Mouse (Mus musculus): Measurements from ENCODE around the gene Lrcol1. TPM values are rescaled to one million over a fixed set of nuclear protein-coding genes. Genes with fewer than 3 reads are reported as not detected.

Gene Lrcol1
- not detected for total RNA-seq (2021)
- long read RNA-seq, experiment 1: 0 reads
- long read RNA-seq, experiment 2: 0 reads

DNA sequence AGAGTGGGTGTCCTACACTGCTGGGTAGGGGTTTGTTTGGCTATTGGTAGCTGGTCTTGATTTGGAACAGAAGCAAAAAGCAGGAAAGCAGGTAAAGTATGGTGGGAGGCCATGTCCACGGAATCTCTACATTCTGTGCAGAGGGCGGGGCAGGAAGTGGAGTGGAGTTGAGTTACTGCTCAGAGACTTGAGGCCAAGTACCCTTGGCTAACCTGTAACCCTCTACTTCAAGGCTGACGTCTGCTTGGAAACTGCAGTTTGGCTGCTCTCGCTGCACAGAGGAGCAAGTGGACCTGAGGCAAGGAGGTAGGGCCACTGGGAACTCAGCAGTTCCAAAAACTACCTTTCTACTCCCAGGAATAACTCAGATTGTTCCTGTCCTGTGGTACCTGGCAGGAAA, at the start of gene Lrcol1:
Lrcol1 (plus strand) TSS at position 207 of the 400 bp plus-strand sequence.
- intact Hi-C loops (cut with DNase I; ENCODE audit: low total_unique reads): no loop called here
- DNase-seq: no peak

DNA sequence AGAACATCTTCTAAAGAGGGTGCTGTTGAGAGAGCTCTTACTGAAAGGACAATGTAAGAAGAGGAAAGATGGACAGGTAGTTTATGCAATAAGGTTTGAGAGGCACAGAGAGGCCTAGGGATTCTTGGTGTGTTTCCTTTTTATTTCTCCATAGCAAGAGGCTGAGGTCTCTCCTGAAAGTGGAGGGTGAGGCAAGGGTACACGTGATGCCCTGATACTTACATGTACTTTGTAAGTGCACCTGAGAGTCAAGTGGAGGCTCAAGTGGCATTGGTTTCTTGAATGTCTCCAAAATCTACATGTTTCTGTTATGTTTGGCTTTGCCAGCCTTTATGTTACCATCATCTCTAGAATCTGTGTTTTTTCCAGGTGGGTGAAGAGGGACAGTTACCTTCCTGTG, 47.9 kb upstream of the Lrcol1 start:
- no peak for DNase-seq
- intact Hi-C loops (cut with DNase I; ENCODE audit: low total_unique reads): no loop called here

DNA sequence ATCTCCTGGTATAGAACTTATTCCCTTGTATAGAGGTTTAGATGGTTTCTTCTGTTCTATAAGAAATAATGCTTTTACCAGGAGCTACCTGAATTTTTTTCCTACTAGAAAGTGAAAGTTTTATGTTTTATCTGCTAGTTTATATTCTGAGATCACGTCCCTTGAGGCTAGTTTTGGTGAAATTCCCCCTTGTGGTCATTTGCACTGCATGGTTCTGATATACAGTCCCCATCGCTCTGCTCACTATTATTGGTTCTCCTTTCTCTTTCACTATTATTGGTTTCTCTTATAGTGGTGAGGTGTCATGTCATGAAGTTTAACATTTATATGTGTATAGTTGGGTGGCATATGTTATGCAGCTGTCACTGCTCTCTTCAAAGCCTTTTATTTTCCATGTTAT, 43.9 kb upstream of the Lrcol1 start:
- intact Hi-C loops (cut with DNase I; ENCODE audit: low total_unique reads): no loop called here
- DNase-seq: no peak

DNA sequence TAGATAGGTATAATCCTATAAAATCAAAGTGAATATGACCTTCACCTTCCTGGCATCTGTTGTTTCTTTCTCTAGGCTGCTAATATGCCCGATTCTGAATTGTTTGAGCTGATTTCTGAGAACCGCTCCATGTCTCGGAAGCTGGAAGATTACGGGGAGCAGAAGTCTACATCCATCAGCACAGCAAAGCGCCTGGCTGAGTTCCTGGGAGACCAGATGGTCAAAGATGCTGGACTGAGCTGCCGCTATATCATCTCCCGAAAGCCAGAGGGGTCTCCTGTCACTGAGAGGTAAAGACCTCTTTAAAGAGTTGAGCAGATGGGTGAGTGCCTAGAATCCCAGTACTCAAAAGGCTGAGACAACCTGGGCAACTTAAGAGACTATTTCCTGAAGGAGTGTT, 35.7 kb upstream of the Lrcol1 start:
- no peak for DNase-seq
- intact Hi-C loops (cut with DNase I; ENCODE audit: low total_unique reads): no loop called here

DNA sequence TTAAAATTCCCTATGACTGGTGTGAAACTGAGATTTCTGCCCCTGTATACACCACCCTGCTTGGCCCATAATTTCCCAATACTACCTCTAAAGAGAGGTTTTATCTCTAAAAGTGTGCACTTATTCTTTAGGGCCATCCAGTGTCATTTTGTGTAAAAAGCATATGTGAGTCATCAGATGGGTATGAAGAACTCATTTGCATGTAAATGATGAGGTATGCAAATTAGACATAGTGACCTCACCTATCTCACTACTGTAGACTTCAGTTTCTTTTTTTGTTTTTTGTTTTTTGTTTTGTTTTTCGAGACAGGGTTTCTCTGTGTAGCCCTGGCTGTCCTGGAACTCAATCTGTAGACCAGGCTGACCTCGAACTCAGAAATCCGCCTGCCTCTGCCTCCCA, 31.4 kb upstream of the Lrcol1 start:
- intact Hi-C loops (cut with DNase I; ENCODE audit: low total_unique reads): no loop called here
- no peak for DNase-seq

DNA sequence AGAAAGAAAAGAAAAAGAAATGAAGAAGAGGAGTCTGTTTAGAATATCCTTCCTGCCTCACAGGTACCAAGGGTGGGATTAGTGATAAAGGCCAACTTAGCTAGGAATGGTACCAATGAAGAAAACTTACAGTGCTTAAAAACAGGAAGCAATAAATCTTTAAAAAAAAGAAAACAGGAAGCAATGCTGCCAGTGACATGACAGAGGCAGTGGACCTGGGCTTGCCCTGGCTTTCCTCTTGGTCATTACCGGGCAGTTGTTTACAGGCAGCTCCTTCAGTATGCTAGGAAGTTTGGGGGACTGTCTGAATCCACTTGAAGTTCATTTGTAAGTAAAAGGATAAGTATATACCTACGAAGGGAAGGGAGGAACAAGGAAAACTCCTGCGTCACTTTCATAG, 14.0 kb upstream of the Lrcol1 start:
- intact Hi-C loops (cut with DNase I; ENCODE audit: low total_unique reads): no loop called here
- no peak for DNase-seq

DNA sequence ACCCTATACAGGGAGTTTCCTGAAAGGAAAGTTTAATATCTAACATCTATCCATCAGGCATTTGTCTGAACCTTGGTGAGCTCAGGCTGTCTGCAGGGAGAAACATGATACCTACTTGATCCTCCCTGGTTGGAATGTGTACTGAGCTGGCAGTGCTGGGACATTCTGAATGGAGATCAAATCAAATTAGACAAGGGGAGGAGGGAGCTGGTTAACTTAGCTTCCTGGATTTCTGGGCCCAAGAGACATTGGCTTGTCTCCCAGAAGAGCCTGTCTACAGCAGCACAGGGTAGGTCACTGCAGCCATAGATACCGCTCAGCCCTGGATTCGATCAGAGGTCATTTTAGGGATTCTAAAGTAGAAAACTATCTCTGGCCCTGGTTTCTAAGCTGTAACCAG, 5.7 kb upstream of the Lrcol1 start:
- intact Hi-C loops (cut with DNase I; ENCODE audit: low total_unique reads): no loop called here
- DNase-seq: peak; percentile 25

DNA sequence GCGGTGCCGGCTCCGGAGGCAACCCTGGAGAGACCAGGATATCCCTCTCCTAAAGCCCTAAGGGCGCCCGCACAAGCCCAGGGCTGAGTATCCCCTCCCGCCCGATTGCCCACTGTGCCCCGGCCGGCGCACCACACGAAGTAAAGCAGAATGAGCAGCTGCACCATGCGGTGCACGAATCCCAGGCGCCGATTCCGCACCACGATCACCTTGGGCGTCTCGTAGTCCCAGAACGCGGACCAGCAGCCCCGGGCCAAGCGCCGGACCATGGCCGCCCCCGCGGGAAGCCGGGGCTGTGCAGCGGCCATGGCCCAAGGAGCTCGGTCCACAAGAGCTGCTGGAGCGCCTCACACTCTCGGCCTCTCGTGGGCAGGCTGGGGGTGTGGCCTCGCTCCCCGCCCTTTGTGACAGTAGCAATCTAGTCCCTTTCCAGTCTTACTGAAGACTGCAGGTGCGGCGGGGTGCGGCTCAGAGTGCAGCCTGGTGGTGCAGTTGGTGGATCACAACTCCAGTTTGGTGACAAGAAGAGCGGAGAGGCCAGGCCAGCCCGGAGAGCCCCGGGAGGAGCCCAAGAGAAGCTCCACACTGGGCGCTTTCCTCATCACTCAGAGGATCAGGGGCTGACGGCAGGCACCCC, 1.8 kb upstream of the Lrcol1 start, which contains the start of gene P2rx2:
P2rx2 (minus strand) TSS at position 565 of the 637 bp plus-strand sequence.
- peak; percentile 38 for DNase-seq
- intact Hi-C loops (cut with DNase I; ENCODE audit: low total_unique reads): no loop called here

DNA sequence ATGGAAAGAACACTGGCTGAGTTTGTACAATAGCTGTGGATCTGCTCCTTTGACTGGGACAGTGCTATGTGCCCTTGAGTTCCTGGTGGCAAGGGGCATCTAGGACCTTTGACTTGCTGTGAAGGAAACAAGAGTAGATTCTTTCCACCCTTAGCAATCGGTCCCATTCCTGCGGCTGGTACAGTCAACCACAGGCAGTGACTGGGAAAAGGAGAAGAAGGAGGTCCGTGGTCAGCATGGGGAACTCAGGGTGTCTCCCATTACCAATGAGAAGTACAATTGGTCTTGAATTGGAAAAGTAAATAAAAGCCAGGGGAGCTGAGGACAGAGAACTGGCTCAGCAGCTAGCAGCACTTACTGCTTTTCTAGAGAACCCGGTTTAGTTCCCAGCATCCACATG, 1.0 kb downstream of the Lrcol1 start:
- DNase-seq: no peak
- intact Hi-C loops (cut with DNase I; ENCODE audit: low total_unique reads): no loop called here

DNA sequence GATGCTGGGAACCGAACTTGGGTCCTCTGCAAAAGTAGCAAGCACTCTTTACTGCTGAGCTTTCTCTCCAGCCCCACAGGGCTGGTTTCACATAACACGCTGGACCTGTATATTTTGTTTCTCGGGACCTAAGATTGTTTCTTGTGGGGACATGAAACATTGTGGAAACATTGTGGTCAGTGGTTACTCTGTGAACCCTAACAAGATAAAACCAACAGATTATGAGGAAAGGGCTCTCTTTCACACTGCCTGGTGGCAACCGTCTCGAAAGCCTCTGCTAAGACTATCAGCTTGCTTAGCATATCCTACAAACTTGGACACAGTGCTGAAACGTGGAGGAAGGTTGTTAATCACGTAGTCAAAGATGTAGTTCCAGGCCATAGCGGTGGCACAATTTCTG, 2.5 kb downstream of the Lrcol1 start:
- DNase-seq: no peak
- intact Hi-C loops (cut with DNase I; ENCODE audit: low total_unique reads): no loop called here

DNA sequence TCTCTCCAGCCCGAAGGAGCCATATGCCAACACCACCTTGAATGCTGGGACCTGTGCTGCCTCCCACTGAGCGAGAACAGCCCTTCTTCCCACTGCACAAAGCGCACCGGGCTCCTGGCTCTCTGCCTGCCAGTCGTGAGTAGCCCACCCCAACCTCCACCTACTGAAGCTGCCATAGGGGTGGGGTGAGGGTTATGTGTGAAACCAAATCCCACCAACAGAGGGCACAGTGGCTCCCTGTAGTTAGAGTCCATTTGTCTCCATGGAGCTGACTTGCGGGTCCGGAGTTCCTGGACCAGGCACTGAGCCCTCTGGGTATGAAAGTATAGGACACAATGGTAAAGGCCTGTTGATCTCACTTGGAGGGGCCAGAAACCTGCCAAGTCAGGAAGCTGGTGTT, 10.2 kb downstream of the Lrcol1 start:
- intact Hi-C loops (cut with DNase I; ENCODE audit: low total_unique reads): loop anchor here (5.0 kb wide), 2 partner anchors 78 to 283 kb away; no protein-coding TSS in a partner anchor
- DNase-seq: no peak

DNA sequence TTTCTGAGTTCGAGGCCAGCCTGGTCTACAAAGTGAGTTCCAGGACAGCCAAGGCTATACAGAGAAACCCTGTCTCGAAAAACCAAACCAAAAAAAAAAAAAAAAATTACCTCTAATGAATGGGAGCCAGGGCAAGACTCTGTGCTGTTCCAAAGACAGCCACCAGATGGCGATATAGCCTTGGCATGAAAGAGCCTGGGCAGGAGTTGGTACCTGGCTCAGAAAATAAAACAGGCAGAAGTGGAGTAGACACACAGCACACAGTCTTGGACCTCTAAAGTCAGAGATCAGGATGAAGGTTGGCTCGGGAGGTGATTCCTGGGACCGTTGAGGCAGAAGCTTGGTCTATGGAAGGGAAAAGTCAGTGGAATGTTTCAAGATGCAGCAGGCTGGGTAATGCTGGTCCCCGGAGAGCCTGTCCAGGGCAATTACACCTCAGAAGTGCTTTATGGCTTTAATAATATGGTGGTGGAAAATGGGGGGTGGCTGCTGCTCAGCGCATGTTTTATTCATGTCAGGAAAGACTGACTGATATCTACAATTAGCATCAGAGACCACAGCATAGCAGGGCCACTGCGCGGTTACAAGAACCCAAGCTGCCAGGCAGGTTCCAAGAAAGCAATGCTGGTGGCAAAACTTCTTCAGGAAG, 13.1 kb downstream of the Lrcol1 start:
- intact Hi-C loops (cut with DNase I; ENCODE audit: low total_unique reads): loop anchor here (5.0 kb wide), 2 partner anchors 75 to 280 kb away; no protein-coding TSS in a partner anchor
- peak; percentile 66 for DNase-seq

DNA sequence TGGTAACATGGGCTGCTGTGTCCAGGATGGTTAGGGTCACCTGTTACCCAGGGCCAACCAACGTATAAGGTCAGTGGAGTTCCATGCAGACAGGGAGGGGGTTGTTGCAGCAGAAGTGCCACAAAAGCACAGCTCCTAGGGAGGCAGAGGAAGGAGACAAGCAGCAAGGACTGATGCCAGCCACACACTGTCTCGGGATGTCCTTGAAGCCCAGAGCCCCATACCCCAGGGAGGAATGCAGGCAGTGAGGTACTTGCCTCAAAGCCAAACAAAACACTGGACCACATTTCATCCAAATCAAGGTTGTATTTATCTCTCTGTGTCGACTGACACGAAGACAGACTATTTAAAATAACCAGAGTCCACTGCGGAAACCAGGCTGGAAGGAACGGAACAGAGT, 16.9 kb downstream of the Lrcol1 start:
- intact Hi-C loops (cut with DNase I; ENCODE audit: low total_unique reads): no loop called here

DNA sequence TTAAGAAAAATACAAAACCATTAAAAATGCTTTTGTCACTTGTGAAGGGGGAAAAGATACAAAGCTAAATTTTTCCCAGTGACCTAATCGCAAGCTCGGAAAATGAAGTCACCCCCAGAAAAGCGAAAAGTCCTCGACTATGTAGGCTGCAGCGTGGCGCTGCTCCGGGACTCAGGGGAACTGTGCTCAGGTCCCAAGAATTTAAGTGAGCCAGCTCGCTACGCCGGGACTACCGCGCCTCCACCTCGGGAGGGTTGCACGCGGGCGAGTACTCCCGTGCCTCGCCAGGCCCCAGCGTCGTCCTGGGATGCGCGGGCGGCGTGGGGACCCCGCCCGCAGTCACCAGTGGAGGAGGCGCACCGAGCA, 18.3 kb downstream of the Lrcol1 start:
- intact Hi-C loops (cut with DNase I; ENCODE audit: low total_unique reads): no loop called here
- DNase-seq: no peak

More for the DNA sequence above, 16.9 kb downstream of the Lrcol1 start:
- no peak for DNase-seq

DNA sequence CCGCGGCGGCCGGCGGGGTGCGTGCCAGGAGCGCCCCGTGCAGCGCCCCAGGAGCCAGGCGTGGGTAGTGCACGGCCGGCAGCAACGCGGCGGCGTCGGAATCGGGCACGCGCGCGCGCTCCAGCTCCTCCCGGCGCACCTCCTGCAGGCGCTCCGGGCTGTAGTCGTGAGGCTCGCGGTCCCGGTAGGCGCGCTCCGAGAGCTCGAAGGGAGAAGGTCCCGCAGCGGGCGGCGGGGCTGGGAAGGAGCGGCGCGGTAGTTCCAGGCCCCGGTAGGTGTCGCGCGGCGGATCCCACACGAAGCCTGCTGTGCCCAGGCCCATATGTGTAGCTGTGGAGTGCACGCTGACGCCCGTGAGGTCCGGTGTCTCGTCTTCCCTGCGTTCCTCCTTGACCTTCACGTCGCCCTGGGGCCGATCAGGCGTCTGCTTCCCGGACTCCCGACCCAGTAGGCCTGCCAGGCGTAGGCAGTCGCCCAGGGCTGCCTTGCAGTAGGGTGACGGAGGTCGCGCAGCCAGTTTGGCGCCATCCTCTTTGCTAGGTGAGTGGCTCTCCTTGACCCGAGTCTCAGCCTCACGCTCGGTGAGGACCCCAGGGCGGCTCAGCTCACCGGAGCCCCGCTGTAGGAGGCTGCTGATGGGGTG, 18.8 kb downstream of the Lrcol1 start:
- DNase-seq: peak; percentile 86
- intact Hi-C loops (cut with DNase I; ENCODE audit: low total_unique reads): no loop called here

DNA sequence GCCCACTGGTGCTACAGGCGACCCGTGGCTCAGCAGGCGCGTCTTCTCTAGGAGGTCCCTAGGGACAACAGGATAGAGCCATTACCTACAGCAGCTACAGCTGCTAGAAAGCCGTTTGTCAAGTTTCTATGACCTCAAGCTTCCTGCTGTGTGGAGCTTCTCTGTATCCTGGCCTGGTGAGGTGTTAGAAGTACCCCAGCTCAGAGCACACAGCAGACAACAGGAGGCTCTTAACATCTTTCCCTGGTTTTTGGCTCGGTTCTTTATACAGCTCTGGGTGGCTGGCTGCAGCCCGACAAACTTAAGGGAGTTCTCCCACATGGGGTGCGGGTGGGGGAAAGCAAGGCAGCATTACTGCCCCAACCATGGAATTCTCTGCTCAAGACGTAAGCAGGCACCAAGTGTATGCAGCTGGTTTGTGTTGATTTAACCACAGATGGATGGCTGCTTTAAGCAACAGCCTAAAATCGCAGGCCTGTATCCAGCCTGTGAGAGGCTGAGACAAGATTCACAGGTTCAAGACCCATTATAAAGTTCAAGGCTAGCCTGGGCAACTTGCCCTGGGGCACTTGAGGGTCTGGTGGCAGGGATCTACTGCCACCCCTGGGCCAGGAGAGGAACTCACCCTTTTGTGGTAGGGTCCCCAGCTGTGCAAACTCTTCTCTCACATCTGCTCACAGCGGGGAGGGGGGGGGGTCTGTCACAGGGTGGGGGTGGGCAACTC, 19.5 kb downstream of the Lrcol1 start:
- intact Hi-C loops (cut with DNase I; ENCODE audit: low total_unique reads): no loop called here
- no peak for DNase-seq

DNA sequence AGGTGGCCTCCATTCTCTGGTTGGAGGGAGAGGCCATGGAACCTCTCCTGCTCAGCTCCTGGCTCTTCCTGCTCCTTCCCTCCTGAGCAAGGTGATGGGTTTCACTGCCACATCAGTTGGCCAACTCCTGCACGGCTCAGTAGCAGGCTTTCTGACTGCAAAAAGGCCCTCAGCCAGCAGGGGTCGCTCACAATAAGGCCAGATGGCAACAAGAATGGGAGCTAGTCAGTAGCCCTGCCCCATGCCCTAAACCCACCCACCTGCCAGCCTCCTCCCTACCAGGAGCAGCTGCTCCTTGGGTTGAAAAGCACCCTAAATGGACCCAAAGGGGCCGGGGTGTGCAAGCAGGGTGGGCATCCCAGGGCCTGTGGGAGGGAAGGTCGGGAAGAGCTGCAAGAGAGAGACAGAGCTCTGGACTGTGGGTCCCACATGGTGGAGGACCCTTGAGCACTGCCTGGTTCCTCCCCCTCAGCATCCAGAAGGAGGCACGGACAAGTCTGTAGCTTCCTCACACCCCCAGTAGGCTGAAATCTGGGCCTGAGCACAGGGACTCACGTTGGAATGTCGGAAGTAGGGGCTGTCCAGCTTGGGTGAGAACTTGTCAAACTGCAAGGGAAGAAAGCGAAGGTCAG, 32.4 kb downstream of the Lrcol1 start:
- peak; percentile 73 for DNase-seq
- intact Hi-C loops (cut with DNase I; ENCODE audit: low total_unique reads): loop anchor here (2.0 kb wide), 1 partner anchor 52 kb away; no protein-coding TSS in a partner anchor

DNA sequence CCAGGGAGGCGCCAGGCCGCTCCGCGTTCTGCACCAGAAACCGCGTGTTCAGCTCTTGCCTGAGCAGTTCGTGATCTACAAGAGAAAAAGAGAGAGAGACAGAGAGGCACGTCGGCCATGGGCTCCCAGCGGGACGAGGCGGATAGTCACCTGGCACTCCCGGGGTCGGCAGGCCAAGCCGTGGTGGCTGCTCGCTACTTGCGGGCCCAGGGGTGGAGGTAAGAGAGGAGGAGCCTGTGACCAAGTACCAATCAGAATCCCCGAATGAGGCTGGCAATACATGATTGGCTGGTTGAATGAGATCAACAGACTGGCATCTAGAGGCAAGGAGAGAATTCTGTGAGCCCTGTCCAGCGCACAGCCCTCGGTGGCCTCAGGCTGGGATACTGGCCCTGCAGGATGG, 33.7 kb downstream of the Lrcol1 start:
- no peak for DNase-seq
- intact Hi-C loops (cut with DNase I; ENCODE audit: low total_unique reads): no loop called here

DNA sequence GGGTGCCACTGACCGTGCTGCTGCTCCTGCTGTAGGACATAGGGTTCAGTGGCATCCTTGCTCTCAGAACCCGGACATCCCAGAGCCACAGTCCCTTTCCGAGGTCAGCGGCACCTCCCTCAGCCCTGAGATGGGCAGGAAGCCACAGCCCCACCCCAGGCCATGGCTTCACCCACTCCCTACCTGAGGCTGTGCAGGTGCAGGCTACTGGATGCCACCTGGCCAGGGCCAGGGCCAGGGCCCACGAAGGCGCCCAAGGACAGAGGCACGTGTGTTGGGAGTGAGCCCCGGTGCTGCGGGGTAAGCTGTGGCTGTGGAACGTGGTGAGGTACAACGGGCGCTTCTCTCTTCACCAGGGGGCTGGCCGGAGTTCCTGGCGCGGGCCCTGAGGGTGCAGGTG, 34.6 kb downstream of the Lrcol1 start:
- intact Hi-C loops (cut with DNase I; ENCODE audit: low total_unique reads): no loop called here
- DNase-seq: no peak

DNA sequence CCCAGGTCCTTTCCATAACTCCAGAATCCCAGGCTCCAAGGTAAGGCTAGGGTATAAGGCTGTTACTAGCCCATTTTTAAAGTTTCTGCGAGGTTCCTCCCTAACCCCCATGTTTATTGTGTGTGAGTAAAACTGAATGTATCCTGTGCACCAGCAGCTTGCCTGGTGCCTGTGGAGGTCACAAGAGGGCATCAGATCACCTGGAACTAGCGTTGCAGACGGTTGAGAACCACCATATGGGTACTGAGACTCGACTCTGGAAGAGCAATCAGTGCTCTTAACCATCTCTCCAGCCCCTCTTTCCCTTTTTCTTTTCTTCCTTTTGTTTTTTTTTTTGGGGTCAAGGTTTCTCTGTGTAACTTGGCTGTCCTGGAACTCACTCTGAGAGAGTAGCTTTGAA, 35.3 kb downstream of the Lrcol1 start:
- DNase-seq: no peak
- intact Hi-C loops (cut with DNase I; ENCODE audit: low total_unique reads): no loop called here
